Mouse (Mus musculus): Measurements from ENCODE around the gene Angptl2.

- TF ChIP-seq CTCF (conservative IDR thresholded peaks at IDR 0.05; ENCODE audit: low read length) (no peak), POU5F1 (IDR thresholded peaks at IDR 0.05; ENCODE audit: borderline replicate concordance, low read length) (no peak)
Observed at GRCm38 (mm10) chr2:33179171-33179929, 36.5 kb upstream of the Angptl2 start.

Data from E14TG2a.4 (cell line).